Mouse (Mus musculus) intestine, embryonic 16.5 days (tissue): ENCODE measurements at regions not wholly inside any gene's neighbourhood (a gene's known extent, or its start where the extent isn't known, plus 50 kb on each side); places are given as distances from the start of the nearest gene placed in this dataset.
A peak's percentile ranks its signal among the peaks of the same experiment; 100 is the strongest.

ENCODE experiments used
- ATAC-seq: fragments of 200-750 bp; cut with Nextera tagmentation; 2 replicates; pipeline ENCODE4 v1.8.0; 2017; ENCODE audit warnings: moderate TSS enrichment, moderate library complexity
- H3K27ac ChIP-seq: fragments of 300-500 bp; sonication (generic); 2 replicates; pipeline ENCODE4 v1.5.1; 2014; ENCODE audit warnings: mild to moderate bottlenecking, low read length
- H3K27me3 ChIP-seq: fragments of 300-500 bp; sonication (generic); replicated peaks from 2 replicates; pipeline ENCODE4 v1.6.1; 2014; ENCODE audit warnings: low read length, control low read depth, mixed read lengths; ENCODE audit not compliant: control insufficient read depth, insufficient read depth
- H3K36me3 ChIP-seq: fragments of 300-500 bp; sonication (generic); 2 replicates; pipeline ENCODE4 v1.6.1; 2014; ENCODE audit warnings: low read length, control low read depth; ENCODE audit not compliant: control insufficient read depth, insufficient read depth
- H3K4me1 ChIP-seq: fragments of 300-500 bp; sonication (generic); 2 replicates; pipeline ENCODE4 v1.6.1; 2014; ENCODE audit warnings: low read length, control low read depth, mixed read lengths; ENCODE audit not compliant: control insufficient read depth, insufficient read depth
- H3K4me2 ChIP-seq: fragments of 300-500 bp; sonication (generic); 2 replicates; pipeline ENCODE4 v1.6.1; 2014; ENCODE audit warnings: low read depth, low read length, control low read depth
- H3K4me3 ChIP-seq: fragments of 300-500 bp; sonication (generic); 2 replicates; pipeline ENCODE4 v1.5.1; 2014; ENCODE audit warnings: mild to moderate bottlenecking, low read length
- H3K9ac ChIP-seq: fragments of 300-500 bp; sonication (generic); 2 replicates; pipeline ENCODE4 v1.6.1; 2014; ENCODE audit warnings: low read depth, low read length
- H3K9me3 ChIP-seq: fragments of 300-500 bp; sonication (generic); 2 replicates; pipeline ENCODE4 v1.6.1; 2016; ENCODE audit warnings: low read length, control low read depth; ENCODE audit not compliant: control insufficient read depth
- WGBS: fragments of 180-500 bp; shearing (Covaris S2); extraction: QIAGEN DNeasy Blood & Tissue Kit; methylation state at CpG from one replicate; pipeline ENCODE4 v1.1.7; 2014; 5-methylcytosine and 5-hydroxymethylcytosine counted together

GRCm38 (mm10) chrX:105228580-105228979 lies 108.4 kb downstream of the Magee1 start:
- peak; percentile 86 for ATAC-seq
- Histone ChIP-seq H3K27ac (no peak overlapping the region), H3K4me1 (no peaks in the 10 kb centered on the region), H3K27me3 (0 out of 2 replicates have a peak, but pooled peaks cover 9% of the 10 kb centered on the region), H3K36me3 (no peaks in the 10 kb centered on the region), H3K4me2 (no peak overlapping the region), H3K9me3 (no peaks in the 10 kb centered on the region), H3K9ac (no peak overlapping the region), H3K4me3 (no peak overlapping the region)
- 52% methylated on average over 4 of the region's 4 CpGs for WGBS

GRCm38 (mm10) chrX:105236982-105237738 lies 117.0 kb downstream of the Magee1 start:
- Histone ChIP-seq H3K4me2 (no peak overlapping the region), H3K9me3 (no peaks in the 10 kb centered on the region), H3K9ac (no peak overlapping the region), H3K4me3 (no peak overlapping the region), H3K27ac (no peak overlapping the region), H3K27me3 (0 out of 2 replicates have a peak, but pooled peaks cover 2% of the 10 kb centered on the region), H3K4me1 (no peaks in the 10 kb centered on the region), H3K36me3 (no peaks in the 10 kb centered on the region)
- WGBS = 43% methylated on average over 8 of the region's 8 CpGs
- peak; percentile 71 for ATAC-seq
